Mouse (Mus musculus) heart, embryonic 13.5 days (tissue): Measurements from ENCODE around the gene Acaa1a. TPM values are rescaled to one million over a fixed set of nuclear protein-coding genes. Genes with fewer than 3 reads are reported as not detected.
A peak's percentile ranks its signal among the peaks of the same experiment; 100 is the strongest.
"Not testable (repeated sequence)": the region's sequence is repeated elsewhere in the genome, so short reads cannot be mapped to it uniquely, and the experiment has no call there.

Source experiments
- ATAC-seq: fragments of 200-750 bp; cut with Nextera tagmentation; 2 replicates; pipeline ENCODE4 v1.8.0; 2017; ENCODE audit warnings: moderate TSS enrichment; ENCODE audit not compliant: insufficient number of reproducible peaks, low FRiP score, low TSS enrichment; ENCODE audit errors: extremely low read depth
- H3K27ac ChIP-seq: fragments of 300-500 bp; sonication (generic); replicated peaks from 2 replicates; pipeline ENCODE4 v1.5.1; 2015; ENCODE audit warnings: moderate library complexity, mild to moderate bottlenecking, inconsistent platforms
- H3K27me3 ChIP-seq: fragments of 300-500 bp; sonication (generic); replicated peaks from 2 replicates; pipeline ENCODE4 v1.6.1; 2015; ENCODE audit warnings: mild to moderate bottlenecking, inconsistent platforms
- H3K36me3 ChIP-seq: fragments of 300-500 bp; sonication (generic); 2 replicates; pipeline ENCODE4 v1.6.1; 2015; ENCODE audit warnings: mild to moderate bottlenecking, inconsistent platforms
- H3K4me1 ChIP-seq: fragments of 300-500 bp; sonication (generic); 2 replicates; pipeline ENCODE4 v1.6.1; 2015; ENCODE audit warnings: inconsistent platforms
- H3K4me2 ChIP-seq: fragments of 300-500 bp; sonication (generic); 2 replicates; pipeline ENCODE4 v1.6.1; 2015; ENCODE audit warnings: inconsistent platforms, mild to moderate bottlenecking, moderate library complexity
- H3K4me3 ChIP-seq: fragments of 300-500 bp; sonication (generic); 2 replicates; pipeline ENCODE4 v1.5.1; 2015; ENCODE audit warnings: moderate library complexity, mild to moderate bottlenecking, inconsistent platforms
- H3K9ac ChIP-seq: fragments of 300-500 bp; sonication (generic); 2 replicates; pipeline ENCODE4 v1.6.1; 2015; ENCODE audit warnings: inconsistent platforms, mild to moderate bottlenecking, moderate library complexity
- H3K9me3 ChIP-seq: fragments of 300-500 bp; sonication (generic); 2 replicates; pipeline ENCODE4 v1.6.1; 2016; ENCODE audit warnings: inconsistent platforms
- WGBS: fragments of 180-500 bp; shearing (Covaris S2); methylation state at CpG from one replicate; pipeline ENCODE4 v1.1.7; 2015; ENCODE audit warnings: mixed read lengths; 5-methylcytosine and 5-hydroxymethylcytosine counted together
- polyA plus RNA-seq: library from polyadenylated mRNA; unstranded; fragments of >200 nt; fragmentation: Nextera tagmentation; extraction: Ambion mirVana; gene quantifications from 2 replicates; pipeline ENCODE4 v1.2.1, GENCODE M21; 2015

Acaa1a gene
- polyA plus RNA-seq, 1 experiment from 2014 or later, result 79.7 TPM

DNA sequence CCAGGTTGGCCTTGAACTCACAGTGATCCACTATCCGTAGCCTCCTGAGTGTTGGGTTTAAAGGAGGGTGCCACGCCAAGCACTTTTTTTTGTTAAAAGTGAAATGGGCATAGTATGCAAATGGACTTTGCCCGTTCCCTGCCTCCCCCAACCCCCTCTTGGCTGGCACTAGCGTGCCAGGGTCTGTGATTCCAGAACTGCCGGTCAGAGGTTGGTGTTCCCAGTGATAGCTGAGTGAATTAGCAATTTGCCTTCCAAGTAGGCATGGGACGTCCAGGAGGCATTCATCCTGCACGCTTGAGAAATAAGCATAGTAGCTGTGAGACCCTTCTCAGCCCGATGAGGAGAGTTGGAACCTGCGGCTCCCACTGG, 18.6 kb downstream of the Acaa1a start:
- no peak overlapping the region for H3K27ac ChIP-seq
- H3K27me3 ChIP-seq, result peaks cover 5% of the 10 kb centered on the region; the same call in 1 of the 2 replicates
- ATAC-seq, result no peak
- 47% methylated on average over 9 of the region's 9 CpGs for WGBS
- H3K9ac ChIP-seq, result peak overlapping the region; percentile 86
- no peaks in the 10 kb centered on the region for H3K36me3 ChIP-seq
- H3K4me2 ChIP-seq, result peak overlapping the region; percentile 98
- H3K9me3 ChIP-seq, result no peaks in the 10 kb centered on the region
- peaks cover 16% of the 10 kb centered on the region for H3K4me1 ChIP-seq
- H3K4me3 ChIP-seq, result peak overlapping the region; percentile 77

DNA sequence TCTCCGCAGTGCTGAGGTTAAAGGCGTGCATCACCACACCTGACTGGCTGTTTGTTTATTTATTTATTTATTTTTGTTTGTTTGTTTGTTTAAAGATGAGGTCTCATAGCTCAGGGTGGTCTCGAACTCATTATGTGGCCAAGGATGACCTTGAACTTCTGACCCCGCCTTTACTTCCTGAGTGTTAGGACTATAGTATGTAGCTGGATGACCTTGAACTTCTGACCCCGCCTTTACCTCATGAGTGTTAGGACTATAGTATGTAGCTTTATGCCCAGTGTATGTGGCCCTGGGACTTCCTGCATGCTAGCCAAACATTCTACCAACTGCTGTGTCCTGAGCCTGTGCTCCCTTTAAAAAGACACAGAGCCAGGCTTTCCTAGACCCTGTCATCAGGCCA, 21.9 kb downstream of the Acaa1a start:
- 80% methylated on average over 5 of the region's 5 CpGs for WGBS
- Histone ChIP-seq H3K4me2 (no peak overlapping the region), H3K36me3 (no peaks in the 10 kb centered on the region), H3K4me3 (no peak overlapping the region), H3K4me1 (peaks cover 31% of the 10 kb centered on the region), H3K27me3 (peaks cover 5% of the 10 kb centered on the region; the same call in 1 of the 2 replicates), H3K27ac (no peak overlapping the region), H3K9ac (no peak overlapping the region), H3K9me3 (no peaks in the 10 kb centered on the region)
- no peak for ATAC-seq

DNA sequence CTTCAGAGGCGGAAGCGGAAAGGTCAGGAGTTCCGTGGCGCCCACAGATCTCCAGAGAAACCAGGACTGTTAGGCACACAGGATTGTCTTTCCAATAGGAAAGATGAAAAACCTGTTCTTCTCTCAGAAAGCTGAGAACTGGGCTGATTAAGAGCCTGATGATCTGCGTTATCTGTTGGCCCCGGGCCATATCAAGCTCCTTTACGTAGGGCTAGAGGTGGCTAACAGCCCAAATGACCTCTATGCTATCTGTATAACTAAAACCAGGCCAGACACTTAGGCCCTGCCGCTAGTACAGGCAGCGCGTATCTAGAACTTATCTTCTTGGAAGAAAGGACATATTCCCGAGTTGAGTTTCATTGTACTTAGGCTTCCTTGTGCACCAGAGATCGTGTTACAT, 23.8 kb downstream of the Acaa1a start:
- WGBS, result 44% methylated on average over 12 of the region's 12 CpGs
- Histone ChIP-seq H3K4me1 (peaks cover 24% of the 10 kb centered on the region), H3K9ac (peak overlapping the region; percentile 24; the same call in 1 of the 2 replicates), H3K27me3 (peaks cover 2% of the 10 kb centered on the region; the same call in 1 of the 2 replicates), H3K9me3 (no peaks in the 10 kb centered on the region), H3K27ac (no peak overlapping the region; the same call in 1 of the 2 replicates), H3K4me3 (no peak overlapping the region), H3K36me3 (no peaks in the 10 kb centered on the region), H3K4me2 (no peak overlapping the region)
- ATAC-seq, result no peak

DNA sequence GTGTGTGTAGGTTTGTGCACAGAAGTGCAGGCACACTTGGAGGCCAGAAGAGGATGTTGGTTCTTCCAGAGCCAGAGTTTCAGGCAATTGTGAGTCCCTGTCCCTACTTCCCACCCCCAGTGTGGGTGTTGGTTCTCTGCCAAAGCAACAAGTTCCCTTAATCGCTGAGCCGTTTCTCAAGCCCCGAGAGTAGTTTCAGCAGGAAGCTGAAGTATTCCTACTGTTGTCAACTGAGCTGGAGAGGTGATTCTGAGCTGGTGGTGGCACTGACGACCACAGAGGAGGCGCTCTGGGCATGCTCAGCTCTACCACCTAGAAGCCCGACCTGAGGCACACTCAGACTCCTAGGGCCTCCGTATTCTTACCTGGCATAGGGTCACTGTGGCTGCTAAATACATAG, 25.8 kb downstream of the Acaa1a start, which contains the start of gene Slc22a14:
Gene Slc22a14 (minus strand): TSS at position 270 of the 400 bp plus-strand sequence.
- Histone ChIP-seq H3K36me3 (peaks cover 3% of the 10 kb centered on the region; the same call in 1 of the 2 replicates), H3K4me1 (peaks cover 23% of the 10 kb centered on the region), H3K4me2 (no peak within 1 kb of the TSS), H3K4me3 (no peak within 1 kb of the TSS), H3K9me3 (no peaks in the 10 kb centered on the region), H3K9ac (0 out of 2 replicates have a peak within 1 kb of the TSS, but pooled peaks have one; percentile 7), H3K27me3 (no peaks in the 10 kb centered on the region), H3K27ac (no peak within 1 kb of the TSS; the same call in 1 of the 2 replicates)
- no peak for ATAC-seq
- 53% methylated on average over 7 of the region's 7 CpGs for WGBS

DNA sequence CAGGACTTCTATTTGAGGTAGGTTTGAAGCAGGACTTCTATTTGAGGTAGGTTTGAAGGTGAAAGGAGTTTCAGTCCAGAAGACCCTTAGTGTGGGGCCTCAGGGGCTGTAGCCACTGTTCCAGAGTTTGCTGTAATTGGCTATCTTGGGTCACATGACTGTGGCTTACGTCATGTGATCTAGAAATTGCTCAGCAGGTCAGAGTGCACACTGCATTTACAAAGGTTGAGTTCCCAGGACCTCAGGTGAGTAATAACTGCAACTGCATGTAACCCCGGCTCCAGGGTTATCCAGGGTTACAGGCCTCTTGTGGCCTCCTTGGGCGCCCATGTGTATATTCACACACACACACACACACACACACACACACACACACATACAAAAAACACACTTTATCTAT, 28.9 kb downstream of the Acaa1a start:
- H3K4me1 ChIP-seq, result peaks cover 11% of the 10 kb centered on the region
- no peak overlapping the region for H3K4me3 ChIP-seq
- no peaks in the 10 kb centered on the region for H3K9me3 ChIP-seq
- H3K27ac ChIP-seq, result no peak overlapping the region
- no peak for ATAC-seq
- peaks cover 3% of the 10 kb centered on the region; the same call in 1 of the 2 replicates for H3K36me3 ChIP-seq
- 83% methylated on average over 3 of the region's 3 CpGs for WGBS
- H3K9ac ChIP-seq, result no peak overlapping the region
- H3K27me3 ChIP-seq, result no peaks in the 10 kb centered on the region
- H3K4me2 ChIP-seq, result no peak overlapping the region

DNA sequence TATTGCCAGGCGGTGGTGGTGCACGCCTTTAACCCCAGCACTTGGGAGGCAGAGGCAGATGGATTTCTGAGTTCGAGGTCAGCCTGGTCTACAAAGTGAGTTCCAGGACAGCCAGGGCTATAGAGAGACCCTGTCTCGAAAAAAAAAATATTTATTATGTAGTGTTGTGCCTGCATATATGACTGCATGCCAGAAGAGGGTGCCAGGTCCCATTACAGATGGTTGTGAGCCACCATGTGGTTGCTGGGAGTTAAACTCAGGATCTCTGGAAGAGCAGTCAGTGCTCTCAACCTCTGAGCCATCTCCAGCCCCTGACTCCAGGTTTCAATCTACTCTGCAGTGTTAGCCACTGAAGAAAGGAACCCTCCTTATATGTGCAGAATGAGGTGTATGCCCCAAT, 31.3 kb downstream of the Acaa1a start:
- not testable (repeated sequence) for H3K4me3 ChIP-seq, H3K9ac ChIP-seq, H3K36me3 ChIP-seq, H3K4me2 ChIP-seq, ATAC-seq, H3K27ac ChIP-seq, H3K4me1 ChIP-seq, H3K9me3 ChIP-seq, H3K27me3 ChIP-seq
- 83% methylated on average over 4 of the region's 4 CpGs for WGBS

DNA sequence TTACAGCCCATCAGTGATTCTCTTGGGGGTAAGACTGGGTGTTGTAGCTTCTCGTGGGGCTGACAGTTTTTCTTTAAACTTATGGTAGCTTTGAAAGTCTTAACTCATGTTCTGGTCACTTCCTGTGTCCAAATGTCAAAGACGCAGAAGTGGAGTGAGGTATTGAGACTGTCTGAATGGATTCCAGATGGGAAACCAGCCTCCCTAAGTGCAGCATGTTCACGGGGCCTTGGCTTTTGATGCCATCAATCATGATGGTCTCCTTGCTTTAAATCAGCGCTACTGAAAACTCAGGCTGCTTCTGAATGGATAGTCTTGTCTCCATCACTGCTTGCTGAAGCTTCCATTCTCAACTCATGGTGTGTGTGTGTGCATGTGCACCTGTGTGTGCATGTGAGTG, 31.8 kb downstream of the Acaa1a start:
- ATAC-seq, result no peak
- H3K27ac ChIP-seq, result no peak overlapping the region
- peaks cover 3% of the 10 kb centered on the region; the same call in 1 of the 2 replicates for H3K36me3 ChIP-seq
- H3K4me3 ChIP-seq, result no peak overlapping the region
- H3K9ac ChIP-seq, result no peak overlapping the region
- 79% methylated on average over 4 of the region's 4 CpGs for WGBS
- no peaks in the 10 kb centered on the region for H3K4me1 ChIP-seq
- no peaks in the 10 kb centered on the region for H3K9me3 ChIP-seq
- no peaks in the 10 kb centered on the region for H3K27me3 ChIP-seq
- H3K4me2 ChIP-seq, result no peak overlapping the region

DNA sequence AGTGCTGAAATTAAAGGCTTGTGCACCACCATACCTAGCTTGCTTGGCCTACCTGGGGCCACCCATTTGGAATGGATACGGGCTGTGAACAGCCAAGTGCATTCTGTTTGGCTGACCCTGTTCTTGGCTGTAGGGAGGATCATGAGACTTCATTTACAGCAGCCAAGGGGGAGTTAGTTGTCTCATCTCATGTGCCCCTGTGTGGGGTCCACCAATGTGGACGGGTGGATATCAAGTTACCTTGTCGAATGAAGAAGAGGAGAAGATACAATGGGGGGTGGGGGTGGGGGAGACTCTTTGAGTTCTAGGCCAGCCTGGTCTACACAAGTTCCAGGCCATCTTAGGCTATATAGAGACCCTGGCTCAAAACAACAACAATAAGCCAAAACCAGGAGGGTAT, 35.5 kb downstream of the Acaa1a start:
- no peaks in the 10 kb centered on the region for H3K4me1 ChIP-seq
- H3K36me3 ChIP-seq, result no peaks in the 10 kb centered on the region
- no peaks in the 10 kb centered on the region for H3K9me3 ChIP-seq
- H3K4me3 ChIP-seq, result no peak overlapping the region
- H3K27ac ChIP-seq, result no peak overlapping the region
- WGBS, result 59% methylated on average over 3 of the region's 3 CpGs
- H3K9ac ChIP-seq, result no peak overlapping the region
- no peak overlapping the region for H3K4me2 ChIP-seq
- no peak for ATAC-seq
- no peaks in the 10 kb centered on the region for H3K27me3 ChIP-seq

DNA sequence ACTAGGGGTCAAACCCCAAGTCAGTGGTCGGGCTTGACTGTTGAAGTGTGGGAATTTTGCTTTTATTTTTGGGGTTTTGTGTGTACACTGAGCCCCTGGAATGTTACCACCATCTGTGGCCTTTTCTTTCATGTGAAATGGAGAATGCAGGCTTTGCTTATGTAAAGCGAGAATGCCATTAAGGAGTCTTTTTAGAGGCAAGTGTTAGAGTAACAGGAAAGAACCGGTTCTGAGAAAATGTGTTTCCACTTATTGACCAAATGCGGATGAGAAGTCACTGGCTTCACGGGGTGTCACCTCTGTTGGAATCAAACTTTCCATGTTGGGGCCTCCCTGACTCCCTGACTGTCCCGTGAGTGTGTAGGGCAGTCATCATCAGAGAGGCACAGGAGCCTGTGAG, 36.1 kb downstream of the Acaa1a start:
- Histone ChIP-seq H3K27me3 (no peaks in the 10 kb centered on the region), H3K27ac (no peak overlapping the region), H3K36me3 (no peaks in the 10 kb centered on the region), H3K4me1 (no peaks in the 10 kb centered on the region), H3K9me3 (no peaks in the 10 kb centered on the region), H3K4me3 (no peak overlapping the region), H3K4me2 (no peak overlapping the region), H3K9ac (no peak overlapping the region)
- 65% methylated on average over 6 of the region's 6 CpGs for WGBS
- no peak for ATAC-seq

DNA sequence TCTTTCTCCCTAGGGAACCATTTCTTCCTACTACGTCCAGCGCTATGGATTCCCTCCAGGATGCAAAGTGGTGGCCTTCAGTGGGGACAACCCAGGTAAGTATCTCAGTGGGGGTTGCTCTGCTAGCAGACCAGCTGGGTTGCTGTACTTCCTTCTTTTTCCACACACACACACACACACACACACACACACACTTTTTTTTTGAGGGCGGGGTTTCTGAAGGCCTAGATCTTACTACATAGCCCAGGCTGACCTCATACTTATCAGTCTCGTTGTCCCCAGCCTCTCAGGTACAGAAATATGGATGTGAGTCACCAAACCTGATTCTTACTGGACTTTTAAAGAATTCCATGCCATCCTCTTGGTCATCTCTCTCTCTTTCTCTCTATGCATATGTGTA, 38.8 kb downstream of the Acaa1a start:
- WGBS, result 88% methylated on average over 4 of the region's 4 CpGs
- H3K36me3 ChIP-seq, result no peaks in the 10 kb centered on the region
- H3K27me3 ChIP-seq, result no peaks in the 10 kb centered on the region
- ATAC-seq, result no peak
- no peak overlapping the region for H3K4me2 ChIP-seq
- no peak overlapping the region for H3K27ac ChIP-seq
- peaks cover 5% of the 10 kb centered on the region; the same call in 1 of the 2 replicates for H3K4me1 ChIP-seq
- no peak overlapping the region for H3K9ac ChIP-seq
- H3K9me3 ChIP-seq, result no peaks in the 10 kb centered on the region
- H3K4me3 ChIP-seq, result no peak overlapping the region

DNA sequence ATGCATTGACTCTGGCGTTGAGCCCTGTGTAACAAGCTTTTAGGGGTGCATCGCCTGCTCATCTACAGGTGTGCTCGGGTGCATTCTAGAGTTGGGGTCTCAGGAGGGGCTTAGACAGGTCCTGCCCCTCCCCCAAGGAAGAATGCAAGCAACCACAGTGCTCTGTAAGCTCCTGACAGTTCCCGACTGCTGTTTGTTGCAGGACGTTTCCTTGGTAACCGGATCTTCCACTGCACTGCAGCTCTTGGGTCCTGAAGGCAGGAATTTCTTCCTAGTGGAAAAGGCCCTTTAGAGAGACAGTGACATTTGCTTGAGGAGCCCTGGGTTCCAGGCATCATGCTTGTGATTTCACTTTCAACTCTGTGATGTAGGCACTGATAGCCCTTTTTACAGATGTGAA, 43.1 kb downstream of the Acaa1a start:
- H3K9me3 ChIP-seq, result no peaks in the 10 kb centered on the region

DNA sequence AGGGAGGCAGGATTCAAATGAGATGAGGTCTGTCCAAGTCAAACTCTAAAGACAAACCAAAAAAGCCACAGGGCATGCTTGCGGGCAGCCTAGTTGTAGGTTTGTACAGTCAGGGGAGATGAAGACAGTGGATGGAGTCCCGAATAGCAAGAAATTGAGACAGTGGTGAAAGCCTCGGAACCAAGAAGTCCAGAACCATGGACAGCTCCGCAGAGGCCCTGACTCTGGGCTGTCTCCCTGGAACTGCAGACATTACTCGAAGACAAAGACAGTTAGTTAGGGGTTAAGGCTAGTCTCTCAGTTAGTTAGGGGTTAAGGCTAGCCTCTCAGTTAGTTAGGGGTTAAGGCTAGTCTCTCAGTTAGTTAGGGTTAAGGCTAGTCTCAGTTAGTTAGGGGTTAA, 49.5 kb downstream of the Acaa1a start:
- no peaks in the 10 kb centered on the region for H3K4me1 ChIP-seq
- no peaks in the 10 kb centered on the region for H3K27me3 ChIP-seq
- no peak overlapping the region for H3K4me2 ChIP-seq
- H3K4me3 ChIP-seq, result no peak overlapping the region
- no peak overlapping the region for H3K27ac ChIP-seq
- no peaks in the 10 kb centered on the region for H3K9me3 ChIP-seq
- H3K9ac ChIP-seq, result no peak overlapping the region
- no peak for ATAC-seq
- 0 out of 2 replicates have a peak, but pooled peaks cover 4% of the 10 kb centered on the region for H3K36me3 ChIP-seq
- 45% methylated on average over 5 of the region's 5 CpGs for WGBS

More for the DNA sequence above, 43.1 kb downstream of the Acaa1a start:
- H3K4me3 ChIP-seq, result no peak overlapping the region
- 0 out of 2 replicates have a peak, but pooled peaks cover 4% of the 10 kb centered on the region for H3K36me3 ChIP-seq
- no peaks in the 10 kb centered on the region for H3K27me3 ChIP-seq
- H3K4me2 ChIP-seq, result no peak overlapping the region
- peaks cover 5% of the 10 kb centered on the region; the same call in 1 of the 2 replicates for H3K4me1 ChIP-seq
- ATAC-seq, result no peak
- H3K9ac ChIP-seq, result no peak overlapping the region
- WGBS, result 44% methylated on average over 6 of the region's 6 CpGs
- H3K27ac ChIP-seq, result no peak overlapping the region
